Mouse (Mus musculus) right cerebral cortex, adult 18-20 months (tissue): ENCODE results near the gene Thra.
"Not testable (repeated sequence)": the region's sequence is repeated elsewhere in the genome, so short reads cannot be mapped to it uniquely, and the experiment has no call there.

Experiments
- DNase-seq: peaks from one replicate; pipeline ENCODE4 v3.0.0; 2022; ENCODE audit warnings: mixed read lengths

Gene Thra

DNA sequence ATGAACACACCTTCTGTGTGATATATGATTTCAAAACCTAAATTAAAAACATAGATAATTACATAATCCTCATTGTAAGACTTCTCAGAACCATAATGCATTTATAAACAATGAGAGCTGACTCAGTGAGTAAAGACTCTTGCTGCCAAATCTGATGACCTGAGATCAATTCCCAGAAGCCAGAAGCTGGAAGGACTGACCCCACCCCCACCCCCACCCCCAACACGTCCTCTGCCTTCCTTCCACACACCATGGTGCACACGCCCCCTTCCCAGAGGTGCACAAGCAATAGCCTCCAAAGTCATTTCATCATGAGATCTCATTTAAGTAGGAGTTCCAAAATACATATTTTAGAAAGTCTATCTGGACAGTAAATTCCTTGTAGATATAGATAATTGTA, 19.7 kb upstream of the Thra start:
- DNase-seq, result no peak

- DNase-seq, result peak; percentile 74
Measured at GRCm38 (mm10) chr11:98721458-98722226, 18.8 kb upstream of the Thra start.

DNA sequence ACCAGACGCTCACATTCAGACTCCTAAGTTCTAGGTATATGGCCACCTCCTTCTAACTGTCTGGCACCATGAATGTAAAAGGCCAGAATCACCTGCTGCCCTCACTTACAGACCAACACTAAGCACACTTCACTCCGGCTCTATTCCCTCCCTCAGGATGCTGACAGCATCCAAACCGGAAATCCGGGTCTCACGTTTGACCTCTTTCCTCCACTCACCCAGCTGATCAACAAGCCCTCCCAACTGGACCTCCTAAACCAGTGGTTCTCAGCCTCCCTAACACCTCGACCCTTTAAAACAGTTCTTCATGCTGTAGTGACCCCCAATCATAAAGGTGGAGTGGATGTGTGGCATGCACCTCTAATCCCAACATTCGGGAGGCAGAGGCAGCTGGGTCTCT, 17.3 kb upstream of the Thra start:
- no peak for DNase-seq

DNA sequence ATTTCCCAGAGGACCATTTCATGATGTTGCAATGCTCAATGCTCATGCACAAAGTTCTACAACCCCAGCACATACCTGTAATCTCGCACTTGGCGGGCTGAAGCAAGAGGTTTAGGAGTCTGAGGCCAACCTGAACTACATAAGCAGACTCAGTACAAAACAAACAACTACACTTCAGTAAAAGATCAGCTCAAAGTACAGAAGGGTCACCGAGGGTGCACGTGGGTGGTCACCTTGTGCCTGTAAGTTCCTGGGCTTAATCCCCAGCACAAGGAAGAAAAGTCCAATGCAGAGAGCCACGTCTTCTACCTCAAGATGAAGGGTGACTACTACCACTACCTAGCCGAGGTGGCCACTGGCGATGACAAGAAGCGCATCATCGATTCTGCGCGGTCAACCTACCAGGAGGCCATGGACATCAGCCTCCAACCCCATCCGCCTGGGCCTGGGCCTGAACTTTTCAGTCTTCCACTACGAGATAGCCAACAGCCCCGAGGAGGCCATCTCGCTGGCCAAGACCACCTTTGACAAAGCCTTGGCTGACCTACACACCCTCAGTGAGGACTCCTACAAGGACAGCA, 14.4 kb upstream of the Thra start:
- DNase-seq, result no peak

DNA sequence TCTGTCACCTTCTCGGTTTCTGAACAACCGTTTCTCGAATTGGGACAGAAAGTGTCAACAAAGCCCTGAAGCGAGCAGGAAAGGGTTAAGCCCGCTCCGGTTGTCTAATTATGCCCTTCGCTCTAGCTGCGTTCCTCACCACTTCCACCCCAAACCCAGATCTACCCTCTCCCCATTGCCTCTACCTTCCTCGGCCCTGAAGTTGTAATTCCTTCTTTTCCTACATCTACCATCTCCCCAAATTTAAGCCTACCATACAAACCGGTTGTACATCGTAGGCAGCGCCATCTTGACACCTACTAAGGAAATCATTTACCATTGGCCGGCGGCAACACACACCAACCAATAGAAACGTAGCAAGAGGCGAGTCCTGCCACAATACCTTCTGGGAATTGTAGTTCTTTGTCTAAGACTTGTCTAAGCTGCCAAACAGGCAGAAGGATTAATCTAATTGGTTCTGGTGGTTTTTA, 11.3 kb upstream of the Thra start, which contains the start of gene Med24:
Gene Med24, minus strand, starts transcription at position 317 of the 470 bp plus-strand sequence.
- peak; percentile 93 for DNase-seq

- no peak for DNase-seq
Measured at GRCm38 (mm10) chr11:98730727-98731126, 9.7 kb upstream of the Thra start.

- peak; percentile 89 for DNase-seq
Measured at GRCm38 (mm10) chr11:98731134-98731533, 9.3 kb upstream of the Thra start.

- no peak for DNase-seq
Measured at GRCm38 (mm10) chr11:98734020-98734419, 6.4 kb upstream of the Thra start.

- no peak for DNase-seq
Measured at GRCm38 (mm10) chr11:98735111-98735510, 5.3 kb upstream of the Thra start.

DNA sequence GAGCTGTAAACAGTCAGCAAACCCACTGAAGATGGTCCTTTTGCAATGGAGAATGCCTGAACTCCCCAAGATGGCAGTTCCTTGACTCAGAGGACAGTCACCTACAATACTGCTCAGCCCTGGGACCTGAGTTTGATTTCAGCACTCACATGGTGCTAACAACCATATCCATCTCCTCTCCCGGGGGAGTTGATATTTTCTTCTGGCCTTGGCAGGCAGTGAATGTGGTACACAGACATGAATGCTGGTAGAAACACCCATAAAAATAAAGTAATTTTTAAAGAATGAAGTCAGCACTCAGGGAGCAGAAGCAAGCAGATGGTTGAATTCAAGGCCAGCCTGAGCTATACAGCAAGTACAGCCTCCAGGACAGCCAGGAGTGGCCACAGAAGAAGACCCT, 4.3 kb upstream of the Thra start:
- DNase-seq, result no peak

GRCm38 (mm10) chr11:98737220-98737619, 3.2 kb upstream of the Thra start:
- not testable (repeated sequence) for DNase-seq

GRCm38 (mm10) chr11:98738428-98738911, 2.0 kb upstream of the Thra start:
- peak; percentile 80 for DNase-seq

- no peak for DNase-seq
Measured at GRCm38 (mm10) chr11:98738925-98739324, 1.5 kb upstream of the Thra start.

GRCm38 (mm10) chr11:98740026-98740392, 429 bp upstream of the Thra start:
- no peak for DNase-seq

GRCm38 (mm10) chr11:98741051-98741620, 698 bp downstream of the Thra start:
- DNase-seq, result no peak

DNA sequence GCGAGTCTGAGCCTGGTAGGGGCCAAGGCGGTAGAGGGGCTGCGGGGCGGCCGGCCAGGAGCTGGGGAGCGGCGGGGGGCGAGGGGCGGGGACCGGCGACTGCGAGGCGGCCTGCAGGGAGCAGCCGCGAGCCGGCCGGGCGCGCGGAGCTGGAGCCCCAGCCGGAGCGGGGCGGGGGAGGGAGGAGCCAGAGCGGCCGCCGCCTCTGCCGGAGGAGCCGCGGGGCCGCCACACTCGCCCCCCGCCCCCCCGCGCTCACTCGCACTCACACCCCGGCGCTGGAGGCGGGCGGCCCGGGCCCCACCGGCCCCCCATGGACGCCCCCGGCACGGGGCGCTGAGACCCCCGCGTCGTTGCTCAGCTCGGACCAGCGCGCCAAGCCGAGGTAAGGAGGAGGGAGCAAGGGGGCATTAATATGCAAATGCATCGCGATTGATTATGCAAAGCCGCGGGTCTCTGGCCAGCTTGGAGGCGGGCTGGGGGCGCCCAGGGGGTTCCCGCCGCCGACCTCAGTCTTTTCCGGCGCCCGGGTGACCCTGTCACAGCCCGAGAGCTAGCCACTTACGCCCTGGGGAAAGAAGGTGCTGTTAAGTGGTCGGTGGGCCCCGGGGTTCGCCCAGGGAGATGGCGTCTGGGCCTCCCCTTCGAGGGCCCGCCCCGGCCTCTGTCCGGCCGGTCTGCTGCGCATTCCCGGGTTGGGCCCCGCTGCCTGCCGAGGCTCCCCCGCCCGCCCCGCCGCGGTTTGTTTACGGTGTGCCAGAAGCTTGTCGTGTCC, 1.4 kb downstream of the Thra start:
- peak; percentile 82 for DNase-seq

DNA sequence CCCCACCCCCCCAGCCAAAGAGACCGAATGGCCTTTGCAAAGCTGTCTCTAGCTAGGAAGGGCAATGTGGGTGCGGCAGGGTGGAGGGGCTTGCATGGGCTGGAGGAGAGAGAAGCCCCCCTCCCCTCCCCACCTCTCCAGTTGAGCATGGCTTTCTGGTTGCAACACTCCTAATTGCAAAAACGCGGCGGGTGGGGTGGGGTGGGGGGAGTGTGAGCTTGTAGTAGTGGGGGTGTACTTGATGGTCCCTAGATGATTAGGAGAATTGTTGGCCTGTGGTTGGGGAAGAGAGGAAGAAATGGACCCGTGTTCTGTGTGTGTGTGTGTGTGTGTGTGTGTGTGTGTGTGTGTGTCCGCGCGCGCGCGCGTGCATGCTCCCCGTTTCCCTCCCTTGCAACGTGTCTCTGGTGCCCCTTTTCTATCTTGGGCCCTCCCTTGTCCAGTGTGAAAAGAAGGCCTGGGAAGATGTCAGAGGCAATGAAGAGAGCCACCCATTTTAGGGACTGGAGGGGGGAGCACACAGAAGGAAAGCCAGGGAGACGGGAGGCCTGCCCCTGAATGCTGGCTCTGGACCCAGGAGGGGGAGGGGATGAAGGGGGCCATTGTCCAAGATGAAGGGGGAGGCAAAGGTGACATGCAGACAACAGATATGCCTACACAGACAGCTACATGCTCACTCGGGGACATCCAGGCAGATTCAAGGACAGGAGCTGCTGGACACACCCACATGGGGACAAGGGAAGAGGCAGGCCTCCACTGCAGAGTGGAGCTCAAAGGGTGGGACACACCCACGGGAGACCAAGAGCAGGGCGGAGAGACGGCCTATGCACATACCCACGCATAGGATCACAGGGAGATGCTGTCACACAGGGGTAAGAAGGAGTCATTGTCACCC, 2.2 kb downstream of the Thra start:
- DNase-seq, result peak; percentile 62

DNA sequence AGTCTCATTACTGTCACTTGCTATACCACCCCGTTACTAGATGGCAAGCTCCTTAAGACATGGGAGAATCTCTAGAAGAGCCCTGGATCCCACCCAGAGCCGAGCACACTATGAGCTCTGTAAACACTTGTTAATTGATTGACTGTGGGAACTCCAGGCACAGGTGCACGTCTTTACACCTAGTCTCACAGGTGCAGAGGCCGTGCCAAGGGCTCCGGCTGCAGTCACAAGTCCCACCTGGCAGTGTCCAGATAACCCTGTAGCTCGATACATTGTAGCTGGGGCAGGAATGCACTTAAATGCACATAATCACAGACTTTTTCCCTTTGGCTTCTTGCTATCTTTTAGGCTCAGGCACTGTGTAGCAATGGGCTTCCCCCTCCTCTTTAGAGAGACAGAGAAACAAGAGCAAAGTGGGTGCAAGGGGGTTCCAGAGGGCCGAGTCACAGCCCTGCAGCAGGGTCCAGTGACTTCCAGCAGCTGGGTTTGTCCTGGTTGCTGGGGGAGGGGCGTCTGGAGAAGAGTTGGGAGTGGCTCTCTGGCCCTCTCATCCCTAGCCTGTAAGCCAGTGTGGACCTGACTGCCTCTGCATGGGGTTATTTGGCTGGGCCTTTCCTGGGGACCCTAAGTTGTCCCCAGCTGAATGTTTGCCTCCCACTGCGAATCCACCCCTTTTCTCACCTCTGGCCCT, 3.4 kb downstream of the Thra start:
- peak; percentile 40 for DNase-seq

DNA sequence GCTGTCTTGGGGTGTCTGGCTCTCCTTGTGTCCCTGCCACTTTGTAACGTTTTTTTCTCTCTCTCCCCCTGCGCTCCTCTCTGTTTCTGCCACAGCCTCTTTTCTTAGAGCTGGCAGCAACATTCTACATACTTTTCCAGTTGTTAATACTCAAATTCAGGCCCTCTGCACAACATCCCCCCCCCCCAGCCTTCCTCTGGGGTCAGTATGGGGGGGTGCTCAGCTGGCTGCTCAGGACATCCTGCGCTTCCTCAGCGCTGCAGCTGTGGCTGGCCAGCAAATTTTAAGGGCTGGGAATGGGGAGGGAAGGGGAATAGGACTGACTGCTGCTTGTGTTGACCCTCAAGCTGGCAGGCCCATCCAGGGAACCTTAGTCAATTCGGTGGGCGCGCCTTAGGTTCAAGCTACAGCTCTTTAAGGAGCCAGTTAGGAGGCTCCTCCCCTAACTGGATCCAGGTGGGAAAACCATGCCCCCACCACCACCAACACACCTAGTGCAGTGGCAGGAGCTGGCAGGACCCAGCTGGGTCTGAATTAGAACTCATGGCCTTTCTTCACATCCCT, 4.1 kb downstream of the Thra start:
- DNase-seq, result no peak

- DNase-seq, result no peak
Measured at GRCm38 (mm10) chr11:98745932-98746853, 5.8 kb downstream of the Thra start.
